Mouse (Mus musculus) kidney, embryonic 16.5 days (tissue): Measurements from ENCODE around the gene Msh5. TPM values are rescaled to one million over a fixed set of nuclear protein-coding genes. Genes with fewer than 3 reads are reported as not detected.

Source experiments
- polyA plus RNA-seq: library from polyadenylated mRNA; unstranded; fragments of >200 nt; fragmentation: Nextera tagmentation; extraction: Ambion mirVana; gene quantifications from 2 replicates; pipeline ENCODE4 v1.2.1, GENCODE M21; 2015

Msh5 gene
- polyA plus RNA-seq, 1 experiment from 2014 or later: 4.5 TPM

Other genes with a start within 250 kb of the Msh5 start
- 38.4 and 41.9 TPM in 2 replicates for gene Cyp21a1, start 242.2 kb downstream of the Msh5 start, polyA plus RNA-seq
- 31.7 and 34.7 TPM in 2 replicates for gene Stk19, start 209.8 kb downstream of the Msh5 start, polyA plus RNA-seq
- 71.0 and 77.9 TPM in 2 replicates for gene Dxo, start 209.7 kb downstream of the Msh5 start, polyA plus RNA-seq
- gene Skiv2l, start 196.5 kb downstream of the Msh5 start, polyA plus RNA-seq: 59.3 and 62.0 TPM in 2 replicates
- 117 and 121 TPM in 2 replicates for gene Nelfe, start 196.4 kb downstream of the Msh5 start, polyA plus RNA-seq
- gene Cfb, start 184.2 kb downstream of the Msh5 start, polyA plus RNA-seq: 15.1 and 17.3 TPM in 2 replicates
- 3.5 and 4.3 TPM in 2 replicates for gene Zbtb12, start 167.3 kb downstream of the Msh5 start, polyA plus RNA-seq
- not detected in 2 replicates for gene Gm20547, start 164.7 kb downstream of the Msh5 start, polyA plus RNA-seq
- 4.6 and 5.7 TPM in 2 replicates for gene C2, start 148.5 kb downstream of the Msh5 start, polyA plus RNA-seq
- gene Ehmt2, start 148.3 kb downstream of the Msh5 start, polyA plus RNA-seq: 89.9 and 92.8 TPM in 2 replicates
- 17.9 and 18.9 TPM in 2 replicates for gene Slc44a4, start 132.3 kb downstream of the Msh5 start, polyA plus RNA-seq
- gene Neu1, start 115.5 kb downstream of the Msh5 start, polyA plus RNA-seq: 50.0 and 54.1 TPM in 2 replicates
- gene Hspa1b, start 87.5 kb downstream of the Msh5 start, polyA plus RNA-seq: 0.76 and 0.80 TPM in 2 replicates
- gene Gm20481, start 76.8 kb downstream of the Msh5 start, polyA plus RNA-seq: not detected in 2 replicates
- 11.2 and 13.4 TPM in 2 replicates for gene Hspa1a, start 74.6 kb downstream of the Msh5 start, polyA plus RNA-seq
- gene Hspa1l, start 74.0 kb downstream of the Msh5 start, polyA plus RNA-seq: 1.0 and 1.3 TPM in 2 replicates
- 206 and 230 TPM in 2 replicates for gene Lsm2, start 64.9 kb downstream of the Msh5 start, polyA plus RNA-seq
- 132 and 137 TPM in 2 replicates for gene Vars, start 45.8 kb downstream of the Msh5 start, polyA plus RNA-seq
- gene Vwa7, start 30.2 kb downstream of the Msh5 start, polyA plus RNA-seq: 0.21 and 0.31 TPM in 2 replicates
- 5.7 and 7.1 TPM in 2 replicates for gene Sapcd1, start 18.7 kb downstream of the Msh5 start, polyA plus RNA-seq
- 341 and 345 TPM in 2 replicates for gene Clic1, start 3.2 kb upstream of the Msh5 start, polyA plus RNA-seq
- 375 and 376 TPM in 2 replicates for gene Ddah2, start 12.3 kb upstream of the Msh5 start, polyA plus RNA-seq
- not detected in 2 replicates for gene Ly6g6c, start 18.6 kb upstream of the Msh5 start, polyA plus RNA-seq
- 0.49 and 0.52 TPM in 2 replicates for gene Mpig6b, start 19.4 kb upstream of the Msh5 start, polyA plus RNA-seq
- 1.1 and 2.0 TPM in 2 replicates for gene Ly6g6e, start 30.2 kb upstream of the Msh5 start, polyA plus RNA-seq
- 4.4 and 4.6 TPM in 2 replicates for gene Ly6g6d, start 31.3 kb upstream of the Msh5 start, polyA plus RNA-seq
- 0.26 TPM in 1 of 2 replicates, not detected in the other for gene Ly6g6f, start 38.9 kb upstream of the Msh5 start, polyA plus RNA-seq
- gene Abhd16a, start 42.5 kb upstream of the Msh5 start, polyA plus RNA-seq: 115 and 118 TPM in 2 replicates
- not detected in 2 replicates for gene Ly6g5c, start 61.5 kb upstream of the Msh5 start, polyA plus RNA-seq
- 0.89 and 1.5 TPM in 2 replicates for gene Ly6g5b, start 68.7 kb upstream of the Msh5 start, polyA plus RNA-seq
- gene Gpank1, start 74.7 kb upstream of the Msh5 start, polyA plus RNA-seq: 22.3 and 23.7 TPM in 2 replicates
- 293 and 308 TPM in 2 replicates for gene Csnk2b, start 75.3 kb upstream of the Msh5 start, polyA plus RNA-seq
- gene D17H6S53E, start 79.6 kb upstream of the Msh5 start, polyA plus RNA-seq: 8.5 and 12.0 TPM in 2 replicates
- gene Apom, start 85.3 kb upstream of the Msh5 start, polyA plus RNA-seq: 22.2 and 27.5 TPM in 2 replicates
- gene Bag6, start 88.4 kb upstream of the Msh5 start, polyA plus RNA-seq: 56.4 TPM in 2 replicates
- 166 and 215 TPM in 2 replicates for gene Prrc2a, start 118.2 kb upstream of the Msh5 start, polyA plus RNA-seq
- 8.3 and 9.2 TPM in 2 replicates for gene Aif1, start 129.3 kb upstream of the Msh5 start, polyA plus RNA-seq
- gene Lst1, start 141.7 kb upstream of the Msh5 start, polyA plus RNA-seq: 10.7 and 12.8 TPM in 2 replicates
- gene Ltb, start 147.7 kb upstream of the Msh5 start, polyA plus RNA-seq: 0.66 and 1.2 TPM in 2 replicates
- 0.15 and 0.28 TPM in 2 replicates for gene Tnf, start 155.3 kb upstream of the Msh5 start, polyA plus RNA-seq
- 0.13 TPM in 1 of 2 replicates, not detected in the other for gene Lta, start 158.6 kb upstream of the Msh5 start, polyA plus RNA-seq
- 0.56 and 0.62 TPM in 2 replicates for gene Gm16181, start 174.1 kb upstream of the Msh5 start, polyA plus RNA-seq
- 5.8 and 8.5 TPM in 2 replicates for gene Atp6v1g2, start 186.9 kb upstream of the Msh5 start, polyA plus RNA-seq
- gene Nfkbil1, start 189.0 kb upstream of the Msh5 start, polyA plus RNA-seq: 11.6 TPM in 2 replicates
- gene Ddx39b, start 195.0 kb upstream of the Msh5 start, polyA plus RNA-seq: 553 and 556 TPM in 2 replicates
- 73.6 and 87.2 TPM in 2 replicates for gene H2-D1, start 216.0 kb upstream of the Msh5 start, polyA plus RNA-seq